Mouse (Mus musculus): ENCODE measurements at regions not wholly inside any gene's neighbourhood (a gene's known extent, or its start where the extent isn't known, plus 50 kb on each side); places are given as distances from the start of the nearest gene placed in this dataset.

- Histone ChIP-seq H3K4me1 (replicated peaks; ENCODE audit: control insufficient read depth, insufficient read depth, low read length) (no peaks in the 10 kb centered on the region), H3K27me3 (ENCODE audit: control insufficient read depth, insufficient read depth, low read length) (no peaks in the 10 kb centered on the region), H3K9ac (ENCODE audit: low read depth, low read length) (no peak overlapping the region), H3K9me3 (ENCODE audit: control insufficient read depth, low read length) (no peaks in the 10 kb centered on the region), H3K4me3 (ENCODE audit: low read depth, low read length) (no peak overlapping the region), H3K4me2 (replicated peaks; ENCODE audit: low read depth, low read length) (no peak overlapping the region), H3K27ac (ENCODE audit: low read depth, low read length) (no peak overlapping the region), H3K36me3 (ENCODE audit: control insufficient read depth, insufficient read depth, low read length) (no peaks in the 10 kb centered on the region)
- ATAC-seq (ENCODE audit: low FRiP score) (no peak), DNase-seq (ENCODE audit: low spot score) (no peak)
- WGBS, result 74% methylated on average over 3 of the region's 3 CpGs
These were observed 123.6 kb downstream of the Cyp26a1 start for GRCm38 (mm10) chr19:37821243-37821642.

- Histone ChIP-seq H3K4me1 (replicated peaks; ENCODE audit: control insufficient read depth, insufficient read depth, low read length) (no peaks in the 10 kb centered on the region), H3K9ac (ENCODE audit: low read depth, low read length) (no peak overlapping the region), H3K4me2 (replicated peaks; ENCODE audit: low read depth, low read length) (no peak overlapping the region), H3K36me3 (ENCODE audit: control insufficient read depth, insufficient read depth, low read length) (no peaks in the 10 kb centered on the region), H3K4me3 (ENCODE audit: low read depth, low read length) (no peak overlapping the region), H3K27me3 (ENCODE audit: control insufficient read depth, insufficient read depth, low read length) (no peaks in the 10 kb centered on the region), H3K27ac (ENCODE audit: low read depth, low read length) (no peak overlapping the region), H3K9me3 (ENCODE audit: control insufficient read depth, low read length) (no peaks in the 10 kb centered on the region)
- WGBS, result 93% methylated on average over 3 of the region's 3 CpGs
- ATAC-seq (ENCODE audit: low FRiP score) (no peak), DNase-seq (ENCODE audit: low spot score) (no peak)
These were observed 124.1 kb downstream of the Cyp26a1 start for GRCm38 (mm10) chr19:37821671-37822190.

- Histone ChIP-seq H3K4me3 (ENCODE audit: low read depth, low read length) (no peak overlapping the region), H3K4me1 (replicated peaks; ENCODE audit: control insufficient read depth, insufficient read depth, low read length) (no peaks in the 10 kb centered on the region), H3K4me2 (replicated peaks; ENCODE audit: low read depth, low read length) (no peak overlapping the region), H3K9ac (ENCODE audit: low read depth, low read length) (no peak overlapping the region), H3K36me3 (ENCODE audit: control insufficient read depth, insufficient read depth, low read length) (no peaks in the 10 kb centered on the region), H3K9me3 (ENCODE audit: control insufficient read depth, low read length) (no peaks in the 10 kb centered on the region), H3K27me3 (ENCODE audit: control insufficient read depth, insufficient read depth, low read length) (no peaks in the 10 kb centered on the region), H3K27ac (ENCODE audit: low read depth, low read length) (no peak overlapping the region)
- ATAC-seq (ENCODE audit: low FRiP score) (no peak), DNase-seq (ENCODE audit: low spot score) (no peak)
- 87% methylated on average over 5 of the region's 5 CpGs for WGBS
These were observed 126.6 kb downstream of the Cyp26a1 start for GRCm38 (mm10) chr19:37824155-37824554.

- Histone ChIP-seq H3K27me3 (ENCODE audit: control insufficient read depth, insufficient read depth, low read length) (no peaks in the 10 kb centered on the region), H3K36me3 (ENCODE audit: control insufficient read depth, insufficient read depth, low read length) (no peaks in the 10 kb centered on the region), H3K27ac (ENCODE audit: low read depth, low read length) (no peak overlapping the region), H3K4me3 (ENCODE audit: low read depth, low read length) (no peak overlapping the region), H3K4me1 (replicated peaks; ENCODE audit: control insufficient read depth, insufficient read depth, low read length) (no peaks in the 10 kb centered on the region), H3K4me2 (replicated peaks; ENCODE audit: low read depth, low read length) (no peak overlapping the region), H3K9ac (ENCODE audit: low read depth, low read length) (no peak overlapping the region), H3K9me3 (ENCODE audit: control insufficient read depth, low read length) (no peaks in the 10 kb centered on the region)
- ATAC-seq (ENCODE audit: low FRiP score) (no peak), DNase-seq (ENCODE audit: low spot score) (no peak)
These were observed 133.8 kb downstream of the Cyp26a1 start for GRCm38 (mm10) chr19:37831406-37831805.

GRCm38 (mm10) chr19:37836900-37837299, 139.3 kb downstream of the Cyp26a1 start:
- H3K27ac ChIP-seq (ENCODE audit: low read depth, low read length), result no peak overlapping the region
- no peak overlapping the region for H3K9ac ChIP-seq (ENCODE audit: low read depth, low read length)
- H3K4me1 ChIP-seq (replicated peaks; ENCODE audit: control insufficient read depth, insufficient read depth, low read length), result no peaks in the 10 kb centered on the region
- no peaks in the 10 kb centered on the region for H3K36me3 ChIP-seq (ENCODE audit: control insufficient read depth, insufficient read depth, low read length)
- no peak for DNase-seq (ENCODE audit: low spot score)
- no peak overlapping the region for H3K4me3 ChIP-seq (ENCODE audit: low read depth, low read length)
- 48% methylated on average over 5 of the region's 5 CpGs for WGBS
- no peak for ATAC-seq (ENCODE audit: low FRiP score)
- no peaks in the 10 kb centered on the region for H3K27me3 ChIP-seq (ENCODE audit: control insufficient read depth, insufficient read depth, low read length)
- H3K9me3 ChIP-seq (ENCODE audit: control insufficient read depth, low read length), result no peaks in the 10 kb centered on the region
- H3K4me2 ChIP-seq (replicated peaks; ENCODE audit: low read depth, low read length), result no peak overlapping the region

Measured in hindbrain, embryonic 11.5 days (tissue).